Mouse (Mus musculus) forelimb bud, embryonic 11.5 days (tissue): ENCODE measurements around the gene Cavin3.

Source experiments
- DNase-seq: peaks from one replicate; pipeline ENCODE4 v3.0.0-alpha.2; 2012; ENCODE audit warnings: low read depth, low spot score

Cavin3 gene

DNA sequence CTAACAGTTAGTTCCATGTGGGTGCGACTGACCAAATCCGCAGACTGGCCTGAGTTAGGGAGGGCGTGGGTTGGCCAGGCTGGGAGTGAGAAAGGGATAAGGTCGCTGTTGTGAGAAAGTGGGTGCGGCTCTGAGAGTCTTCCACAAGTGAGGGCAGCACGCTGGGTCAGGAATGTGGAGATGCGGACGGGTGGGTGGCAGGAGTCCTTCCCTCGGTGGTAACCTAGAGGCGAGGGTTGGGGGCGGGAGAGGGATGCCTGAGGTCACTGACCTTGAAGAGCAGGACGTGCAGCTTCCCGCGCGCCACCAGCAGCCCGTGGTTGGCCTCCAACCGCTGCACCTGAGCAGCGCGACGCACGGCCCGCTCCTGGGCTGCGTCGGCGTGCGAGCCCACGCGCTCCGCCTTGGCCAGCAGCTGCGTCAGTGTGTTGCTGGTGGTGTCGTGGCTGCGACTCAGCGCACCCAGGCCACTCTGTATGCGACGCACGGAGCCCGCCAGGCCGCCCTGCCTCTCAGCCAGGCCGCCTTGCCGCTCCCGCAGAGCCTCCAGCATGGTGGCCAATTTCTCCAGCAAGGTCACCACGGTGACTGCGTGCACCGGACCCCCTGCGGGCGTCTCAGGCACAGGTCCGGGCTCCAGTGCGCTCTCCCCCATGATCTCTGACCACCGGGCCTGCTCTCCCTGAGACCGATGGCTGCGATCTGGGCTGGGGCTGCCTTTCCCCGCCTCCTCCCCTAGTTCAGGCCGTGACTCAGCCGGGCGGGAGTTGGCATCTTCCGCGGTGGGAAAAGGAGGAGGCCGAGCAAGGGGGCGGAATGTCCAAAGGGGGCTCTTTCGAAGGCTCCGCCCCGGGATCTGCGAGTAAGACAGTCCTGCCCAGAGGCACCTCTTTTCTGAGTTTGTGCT, at the start of gene Cavin3:
Gene Cavin3 (minus strand): TSS at position 796 of the 907 bp plus-strand sequence.
- DNase-seq = peak; percentile 38

DNA sequence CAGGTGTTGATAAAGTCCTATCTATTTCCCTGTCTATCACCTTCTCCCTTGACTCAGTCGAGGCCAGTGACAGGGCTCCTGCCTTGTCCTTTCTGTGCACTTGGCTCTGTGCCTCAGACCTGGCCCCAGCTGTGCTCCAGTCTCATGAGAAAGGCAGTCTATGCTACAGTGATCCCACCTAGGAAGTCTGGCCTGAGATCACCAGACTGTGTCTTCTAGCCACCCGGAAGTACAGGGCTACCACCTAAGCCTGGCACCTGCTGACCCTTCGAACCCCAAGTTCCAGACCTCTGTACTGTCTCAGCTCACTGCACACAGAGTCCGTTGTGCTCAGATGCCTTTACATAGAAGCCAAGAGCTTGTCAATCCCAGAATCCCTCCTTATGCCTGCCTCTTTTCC, 46.0 kb upstream of the Cavin3 start:
- DNase-seq = no peak

DNA sequence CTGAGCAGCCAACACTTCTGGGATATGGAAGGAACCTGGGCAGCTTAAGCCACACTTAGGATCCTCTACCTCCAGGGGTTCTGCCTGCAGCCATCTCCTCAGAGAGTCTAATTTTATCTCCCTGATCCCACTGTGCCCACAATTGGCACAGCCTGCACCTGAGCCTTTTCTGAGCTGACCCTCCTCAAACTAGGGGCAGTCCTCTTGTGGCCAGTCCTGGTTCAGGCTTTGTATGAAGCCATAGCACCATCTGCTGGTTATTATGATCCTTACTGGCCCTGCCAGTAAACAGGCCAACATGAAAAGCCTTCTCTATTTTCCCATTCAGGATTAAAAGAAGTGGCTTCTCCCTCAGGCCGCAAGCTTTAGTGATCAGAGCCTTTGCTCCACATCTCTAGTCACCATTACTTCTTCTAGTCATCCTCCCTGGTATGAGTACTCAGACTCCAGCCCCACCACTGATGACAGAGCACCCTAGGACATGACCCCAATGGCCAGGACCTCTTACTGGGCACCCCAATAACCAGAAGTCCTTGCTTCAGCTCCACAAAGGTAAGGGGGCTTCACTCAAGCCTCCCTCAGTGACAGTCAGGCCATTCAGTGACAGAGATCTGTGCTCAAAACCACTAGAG, 45.3 kb upstream of the Cavin3 start:
- DNase-seq = peak; percentile 30

GRCm38 (mm10) chr7:105524222-105524621, 42.1 kb upstream of the Cavin3 start:
- DNase-seq = no peak

DNA sequence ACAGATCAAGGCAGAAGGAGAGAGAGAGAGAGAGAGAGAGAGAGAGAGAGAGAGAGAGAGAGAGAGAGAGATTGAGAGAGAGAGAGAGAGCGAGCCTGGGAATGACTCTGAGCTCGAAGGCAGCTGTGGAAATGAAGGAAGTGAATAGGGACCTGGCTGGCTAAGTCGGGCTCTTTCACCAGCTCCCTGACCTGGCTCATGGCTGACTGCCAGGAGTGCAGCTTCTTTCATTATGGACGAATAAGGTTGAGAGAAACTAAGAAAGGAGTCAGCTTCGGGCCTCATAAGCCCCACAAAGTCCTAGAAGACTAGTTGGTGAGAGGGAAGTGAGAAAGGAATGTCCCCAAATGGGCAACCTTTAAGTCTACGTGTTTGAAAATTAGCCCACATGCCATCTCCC, 38.1 kb upstream of the Cavin3 start:
- DNase-seq = peak; percentile 14

GRCm38 (mm10) chr7:105519771-105520170, 37.7 kb upstream of the Cavin3 start:
- DNase-seq = no peak

- no peak for DNase-seq
These were observed 37.2 kb upstream of the Cavin3 start for GRCm38 (mm10) chr7:105519336-105519735.

GRCm38 (mm10) chr7:105516669-105517360, 34.7 kb upstream of the Cavin3 start:
- DNase-seq = no peak

DNA sequence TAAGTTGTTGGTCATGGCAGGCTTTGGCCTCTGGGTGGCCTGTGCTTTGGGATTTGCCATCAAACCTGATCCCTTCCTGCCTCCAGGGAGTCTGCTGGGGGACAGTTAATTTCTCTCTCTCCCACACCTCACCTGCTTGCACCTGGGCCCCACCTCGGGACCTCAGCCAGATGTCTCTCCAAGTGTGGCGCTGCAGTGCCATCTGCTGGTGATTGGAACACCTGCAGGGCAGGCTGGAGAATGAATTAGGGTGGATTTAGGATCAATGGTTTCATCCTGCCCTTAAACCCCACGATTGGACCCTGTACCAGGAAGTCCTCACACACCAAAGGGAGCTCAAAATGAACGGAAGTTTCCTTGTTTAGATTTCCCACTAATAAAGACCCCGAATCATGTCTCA, 33.1 kb upstream of the Cavin3 start:
- peak; percentile 63 for DNase-seq

GRCm38 (mm10) chr7:105514561-105514960, 32.5 kb upstream of the Cavin3 start:
- no peak for DNase-seq

GRCm38 (mm10) chr7:105513845-105514291, 31.8 kb upstream of the Cavin3 start:
- DNase-seq = no peak

- no peak for DNase-seq
These were observed 28.0 kb upstream of the Cavin3 start for GRCm38 (mm10) chr7:105510143-105510542.

DNA sequence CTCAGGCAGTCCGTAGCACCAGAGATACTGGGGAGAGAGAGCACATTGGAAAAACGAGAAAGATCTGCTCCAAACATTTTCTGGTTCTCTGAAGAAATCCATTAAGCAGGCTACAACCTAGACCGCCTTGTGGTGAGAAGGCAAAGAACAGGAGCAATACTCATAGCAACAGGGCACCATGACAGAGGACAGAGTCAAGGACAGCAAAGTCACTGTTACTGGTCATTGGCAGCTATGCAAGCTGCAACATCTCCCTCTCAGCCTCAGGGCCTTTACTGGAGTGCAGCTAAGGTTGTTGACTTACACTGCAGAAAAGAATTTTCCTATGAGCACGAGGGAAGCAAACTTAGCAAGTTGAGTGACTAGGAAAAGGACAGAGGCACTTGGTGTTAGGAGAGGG, 25.2 kb upstream of the Cavin3 start:
- no peak for DNase-seq

- no peak for DNase-seq
These were observed 19.9 kb upstream of the Cavin3 start for GRCm38 (mm10) chr7:105501984-105502383.

DNA sequence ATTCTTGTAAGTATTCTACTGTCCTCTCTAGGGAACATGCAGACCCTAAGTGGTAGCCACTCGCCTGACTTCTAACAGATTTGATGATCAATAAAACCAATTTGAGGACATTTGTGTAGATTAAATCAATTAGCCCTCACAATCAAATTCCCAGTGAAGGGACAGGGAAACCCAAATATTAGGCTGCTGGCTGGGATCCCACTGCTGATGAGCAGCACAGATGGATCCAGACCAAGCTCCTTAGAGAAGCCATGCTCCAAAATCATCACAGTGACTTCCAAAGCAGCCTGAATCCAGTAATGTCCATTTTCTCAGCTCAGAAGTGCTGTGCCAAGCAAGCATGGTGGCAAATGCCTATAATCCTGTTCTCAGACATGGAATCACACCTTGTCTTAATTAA, 17.6 kb upstream of the Cavin3 start:
- DNase-seq = no peak

GRCm38 (mm10) chr7:105498854-105499492, 16.9 kb upstream of the Cavin3 start:
- DNase-seq = no peak

DNA sequence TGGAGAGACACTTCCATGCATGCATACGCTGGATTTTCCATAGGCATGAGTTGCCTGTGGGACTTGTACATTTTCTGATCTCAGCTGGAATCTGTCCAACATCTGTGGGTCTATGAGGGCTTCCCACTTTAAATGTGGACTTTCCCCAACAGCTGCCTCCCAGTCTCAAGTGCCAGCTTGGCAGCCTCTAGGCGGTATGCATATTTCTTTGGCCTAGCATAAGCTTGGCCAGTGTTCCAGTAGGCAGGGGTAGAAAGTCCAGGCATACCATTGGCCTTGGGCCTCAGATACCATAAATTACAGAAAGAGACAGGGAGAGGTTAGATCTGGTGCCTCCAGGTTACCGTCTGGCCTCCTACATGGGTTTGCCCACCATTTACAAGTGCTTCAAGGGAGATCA, 15.8 kb upstream of the Cavin3 start:
- no peak for DNase-seq

DNA sequence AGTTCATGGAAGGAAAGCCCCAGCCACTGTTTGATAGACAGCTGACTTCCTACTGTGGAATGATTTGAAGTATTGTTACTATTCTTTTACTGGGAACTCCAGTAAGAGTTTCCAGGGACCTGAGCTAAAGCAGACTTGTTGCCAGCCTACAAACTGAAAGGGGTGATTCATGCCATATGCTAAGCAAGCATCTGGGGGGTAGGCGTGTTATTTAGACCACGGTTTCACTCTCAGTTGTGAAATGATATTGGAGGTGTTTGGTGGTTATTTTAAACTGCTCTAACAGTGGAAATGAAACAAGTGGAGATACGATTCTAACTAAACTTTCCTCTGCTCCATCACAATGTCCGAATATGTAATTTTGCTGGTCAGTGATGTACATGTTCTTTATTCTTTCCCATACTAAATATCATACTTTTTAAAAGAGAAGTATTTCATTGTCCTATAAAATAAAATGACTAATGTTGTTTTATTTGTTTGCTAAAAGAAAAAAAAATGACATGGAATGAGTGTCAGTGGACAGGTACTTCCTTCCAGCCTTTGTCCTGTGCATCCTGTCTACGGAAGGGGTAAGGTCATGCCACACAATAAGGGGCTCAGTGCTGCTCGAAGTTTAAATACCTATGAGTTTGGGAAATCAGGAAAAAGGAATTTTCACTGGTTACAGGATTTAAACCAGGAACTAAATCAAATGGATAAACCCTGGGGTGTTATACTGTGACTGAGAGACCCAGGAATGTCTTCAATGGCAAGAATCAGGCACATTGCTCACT, 5.2 kb upstream of the Cavin3 start:
- no peak for DNase-seq

GRCm38 (mm10) chr7:105485029-105485428, 2.9 kb upstream of the Cavin3 start:
- DNase-seq = no peak

DNA sequence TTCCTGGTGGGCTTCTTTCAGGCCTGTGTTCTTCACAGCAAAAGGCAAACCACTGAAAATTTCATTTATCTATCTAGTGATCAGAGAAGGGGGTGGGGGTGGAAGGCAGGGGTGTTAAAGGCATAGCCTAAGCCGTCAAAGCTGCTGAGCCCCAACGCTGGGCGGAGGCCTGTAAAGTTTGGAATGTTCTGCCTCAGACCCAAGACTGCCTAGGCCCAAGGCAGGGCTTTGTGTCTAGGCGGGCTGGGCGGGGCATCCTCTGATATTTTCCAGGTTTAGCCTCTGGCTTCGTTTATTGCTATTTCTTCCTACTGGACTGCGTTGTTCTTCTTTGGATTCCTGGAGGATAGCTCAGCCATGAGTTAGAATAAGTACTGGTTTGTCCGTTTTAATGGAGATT, 326 bp upstream of the Cavin3 start:
- DNase-seq = peak; percentile 26
